Mouse (Mus musculus) left cerebral cortex, postnatal 25 days (tissue): ENCODE data around the gene Fam166b. TPM values are rescaled to one million over a fixed set of nuclear protein-coding genes. Genes with fewer than 3 reads are reported as not detected.

Experiments
- DNase-seq, 2 experiments: peaks; one replicate each; pipeline ENCODE4 v3.0.0; 2022; ENCODE audit warnings: low spot score in 2 of 2, mixed read lengths in 1 of 2
- intact Hi-C: fragments of 180-260 bp; cut with DNase I; formaldehyde crosslinking; loops from one replicate; pipeline ENCODE4 v1.15.1; 2025
- total RNA-seq, 2 experiments: library from RNA; stranded (reverse); gene quantifications; 2 replicates each; pipeline ENCODE4 v1.2.3; 2021

The Fam166b gene
- total RNA-seq, 2 experiments from 2014 or later = 0.62 to 1.2 TPM

GRCm38 (mm10) chr4:43414761-43415160 lies 14.2 kb downstream of the Fam166b start:
- no peak for DNase-seq
- intact Hi-C loops = no loop called here

DNA sequence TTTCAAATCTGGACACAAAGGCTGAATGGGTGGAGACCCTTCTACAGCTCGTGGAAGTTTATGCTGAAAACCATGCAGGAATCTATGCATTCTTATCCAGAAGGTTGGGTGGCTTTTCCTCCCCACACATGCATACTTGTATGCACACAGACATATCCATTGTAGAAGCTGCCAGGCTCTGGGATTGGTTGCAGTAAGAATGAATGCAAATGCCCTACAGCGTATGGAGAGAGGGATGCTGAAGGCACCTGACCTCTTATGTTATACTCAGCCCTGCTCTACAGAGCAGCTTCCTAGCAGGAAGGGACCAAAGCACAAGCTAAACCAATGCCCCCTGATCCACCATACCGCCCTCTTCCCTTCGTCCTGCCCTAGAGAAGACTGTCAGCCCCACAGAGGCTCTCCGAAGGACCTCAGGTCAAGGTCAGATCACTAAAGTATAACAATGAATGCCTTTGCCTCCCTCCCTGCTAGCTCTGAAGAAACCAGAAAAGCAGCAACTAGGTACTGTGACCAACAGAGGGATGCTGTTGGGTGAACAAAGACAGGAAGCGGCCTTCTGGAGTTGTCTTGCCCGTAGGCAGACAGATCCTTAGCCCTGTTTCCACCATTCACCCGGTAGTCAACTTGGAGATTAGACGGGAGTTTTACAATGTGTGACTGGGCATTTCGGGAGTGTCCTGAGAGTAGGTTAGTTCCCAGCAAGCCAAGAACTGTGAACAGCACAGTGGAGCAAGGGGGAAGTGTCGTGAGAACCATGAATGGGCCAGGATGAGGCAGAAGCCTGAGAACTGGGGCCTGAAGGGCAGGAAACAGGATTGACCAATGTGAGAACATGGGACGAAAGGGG lies 21.6 kb downstream of the Fam166b start:
- DNase-seq = no peak
- intact Hi-C loops = loop anchor here (2.0 kb wide), 1 partner anchor 24 kb away; no protein-coding TSS in a partner anchor

GRCm38 (mm10) chr4:43406162-43406971 lies 22.6 kb downstream of the Fam166b start:
- intact Hi-C loops = loop anchor here (2.0 kb wide), 1 partner anchor 24 kb away; no protein-coding TSS in a partner anchor
- DNase-seq = peak; percentile 71 to 84

GRCm38 (mm10) chr4:43404697-43405096 lies 24.2 kb downstream of the Fam166b start:
- no peak for DNase-seq
- intact Hi-C loops = no loop called here

DNA sequence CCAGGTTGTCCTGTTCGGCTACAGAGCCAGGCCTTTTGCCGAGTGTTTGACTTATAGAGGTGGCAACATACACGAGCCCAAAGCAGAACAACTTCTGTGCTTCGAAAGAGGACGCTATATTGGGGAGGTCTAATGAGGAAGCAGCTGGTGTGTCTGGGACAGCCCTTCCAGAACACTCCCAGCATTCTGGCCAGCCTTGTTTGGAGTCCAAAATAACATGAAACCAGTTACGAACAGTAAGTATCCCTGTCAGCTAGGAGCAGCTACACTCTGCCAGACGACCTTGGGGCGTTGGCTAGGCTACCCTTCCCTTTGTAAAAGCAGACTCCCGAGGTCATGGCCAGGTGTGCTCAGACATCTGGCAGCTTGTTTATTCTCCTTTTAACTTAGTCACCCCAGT lies 26.7 kb downstream of the Fam166b start:
- intact Hi-C loops = no loop called here
- no peak for DNase-seq

DNA sequence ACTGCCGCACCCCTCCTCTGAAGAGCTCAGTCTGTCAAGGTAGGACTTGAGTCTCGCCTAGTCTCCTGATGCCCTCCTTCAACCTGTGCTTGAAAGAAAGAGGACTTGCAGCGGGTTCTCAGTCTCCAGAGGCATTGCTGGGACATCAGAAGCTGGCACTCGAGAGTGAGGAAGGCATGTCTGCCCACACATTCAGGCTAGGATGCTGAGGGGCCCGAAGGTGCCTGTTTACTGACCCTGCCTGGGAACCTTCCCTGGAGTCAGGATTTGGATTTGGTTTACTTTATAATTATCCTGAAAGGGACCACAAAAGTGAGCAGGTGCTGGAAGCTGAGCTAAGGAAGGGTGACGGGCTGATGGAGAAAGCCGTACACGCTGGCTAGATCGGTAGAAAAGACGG lies 27.4 kb downstream of the Fam166b start:
- no peak for DNase-seq
- intact Hi-C loops = no loop called here

- DNase-seq = no peak
- intact Hi-C loops = no loop called here
These were observed 28.0 kb downstream of the Fam166b start for GRCm38 (mm10) chr4:43400976-43401375.

DNA sequence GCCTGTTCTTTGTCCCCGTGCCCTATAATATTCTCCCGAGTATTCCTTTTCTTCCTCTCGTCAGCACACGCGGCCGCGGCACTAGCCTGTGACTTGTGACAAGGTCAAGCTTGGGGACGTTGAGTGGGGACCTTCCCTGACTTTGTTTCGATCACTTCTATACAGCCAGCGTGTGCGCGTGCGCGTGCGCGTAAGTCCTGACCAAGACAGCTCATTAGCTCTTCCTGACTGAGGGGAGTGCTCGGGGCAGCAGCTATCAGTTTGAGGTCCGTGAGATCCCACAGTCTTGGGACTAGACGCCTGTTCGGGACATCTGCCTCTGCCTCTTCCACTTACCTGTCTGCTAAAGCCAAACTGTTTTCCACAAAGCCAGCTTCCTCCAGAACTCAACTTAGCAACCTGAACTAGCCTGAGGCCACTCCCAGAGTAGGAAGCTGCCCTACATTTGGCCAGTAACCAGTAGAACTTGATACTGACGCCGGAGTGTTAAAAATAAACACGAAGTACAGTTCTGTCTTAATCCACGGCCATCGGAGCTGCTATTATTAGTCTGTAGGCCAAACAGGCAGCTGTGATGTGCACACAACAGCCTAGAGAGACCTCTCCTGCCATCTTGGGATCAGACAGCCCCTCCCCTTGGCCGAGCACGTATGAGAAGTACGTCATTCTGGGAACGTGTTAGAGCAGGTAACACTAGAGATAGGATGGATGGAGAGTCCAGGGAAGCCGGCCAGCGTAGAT lies 29.4 kb downstream of the Fam166b start:
- DNase-seq = no peak
- intact Hi-C loops = no loop called here

- intact Hi-C loops = no loop called here
- DNase-seq = peak in 1 of 2 experiments; percentile 57
These were observed 30.1 kb downstream of the Fam166b start for GRCm38 (mm10) chr4:43398829-43399331.

- DNase-seq = no peak
- intact Hi-C loops = no loop called here
These were observed 30.9 kb downstream of the Fam166b start for GRCm38 (mm10) chr4:43398014-43398413.

GRCm38 (mm10) chr4:43396381-43396780 lies 32.6 kb downstream of the Fam166b start:
- DNase-seq = no peak
- intact Hi-C loops = no loop called here

DNA sequence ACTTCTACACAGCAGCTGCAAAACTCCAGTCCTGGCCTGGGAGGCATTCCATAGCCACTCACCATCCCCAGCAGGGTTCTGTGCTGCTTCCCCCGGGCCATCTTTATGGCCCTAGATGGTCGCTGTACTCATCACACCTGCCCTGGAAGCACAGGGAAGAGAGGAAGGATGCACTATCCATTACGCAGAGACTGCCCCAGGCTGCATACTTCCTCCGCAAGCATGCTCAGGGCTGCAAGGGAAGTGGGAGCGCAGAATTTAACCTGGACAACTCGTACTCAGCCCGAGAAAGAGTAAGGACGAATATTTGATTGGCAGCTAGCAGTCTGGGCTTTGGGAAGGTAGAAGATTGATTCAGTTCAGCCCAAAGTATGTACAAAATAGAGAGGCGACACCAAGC lies 33.1 kb downstream of the Fam166b start:
- intact Hi-C loops = no loop called here
- DNase-seq = no peak

DNA sequence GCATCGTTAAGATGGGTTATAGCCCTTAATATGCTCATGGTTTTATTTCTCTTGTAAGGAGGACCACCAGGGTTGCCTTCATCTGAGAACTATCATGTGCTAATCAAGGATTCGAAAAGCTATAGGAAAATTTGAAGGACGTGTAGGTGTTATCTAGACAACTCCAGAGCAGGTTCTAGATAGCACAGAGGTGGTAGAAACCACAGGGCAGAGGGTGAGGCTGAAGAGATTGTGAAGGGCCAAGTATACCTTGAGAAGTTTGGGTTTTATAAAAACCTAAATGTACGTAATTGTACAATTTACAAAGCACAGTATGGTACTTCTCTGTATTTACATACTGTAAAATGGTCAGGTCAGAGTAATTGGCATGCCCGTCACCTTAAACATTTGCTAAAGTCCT lies 33.8 kb downstream of the Fam166b start:
- intact Hi-C loops = no loop called here
- no peak for DNase-seq

DNA sequence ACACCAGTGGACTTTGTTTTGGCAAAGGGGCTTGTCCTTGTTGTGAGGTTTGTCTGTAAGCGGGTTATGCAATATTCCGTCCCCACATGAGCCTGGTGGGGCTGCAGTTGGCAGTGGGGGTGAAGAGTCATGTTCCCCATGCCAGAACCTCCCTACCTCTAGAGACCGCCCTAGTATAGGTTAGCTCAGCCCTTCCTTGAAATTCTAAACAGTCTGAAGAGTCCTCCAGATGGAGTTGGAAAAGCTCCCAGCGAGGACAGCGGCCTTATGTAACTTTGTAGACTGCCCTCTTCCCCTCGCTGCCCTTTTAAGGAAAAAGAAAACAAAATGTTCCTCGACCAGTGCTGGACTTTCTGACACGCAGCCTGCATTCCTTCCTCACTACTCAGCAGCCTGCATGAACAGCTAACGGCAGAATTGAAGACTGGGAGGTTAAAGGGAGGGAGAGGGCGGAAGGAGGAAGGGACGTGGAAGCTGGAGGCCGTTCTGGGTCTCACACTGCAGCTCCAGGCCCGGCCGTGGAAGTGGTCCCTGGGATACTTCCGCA lies 34.5 kb downstream of the Fam166b start:
- intact Hi-C loops = no loop called here
- DNase-seq = no peak

DNA sequence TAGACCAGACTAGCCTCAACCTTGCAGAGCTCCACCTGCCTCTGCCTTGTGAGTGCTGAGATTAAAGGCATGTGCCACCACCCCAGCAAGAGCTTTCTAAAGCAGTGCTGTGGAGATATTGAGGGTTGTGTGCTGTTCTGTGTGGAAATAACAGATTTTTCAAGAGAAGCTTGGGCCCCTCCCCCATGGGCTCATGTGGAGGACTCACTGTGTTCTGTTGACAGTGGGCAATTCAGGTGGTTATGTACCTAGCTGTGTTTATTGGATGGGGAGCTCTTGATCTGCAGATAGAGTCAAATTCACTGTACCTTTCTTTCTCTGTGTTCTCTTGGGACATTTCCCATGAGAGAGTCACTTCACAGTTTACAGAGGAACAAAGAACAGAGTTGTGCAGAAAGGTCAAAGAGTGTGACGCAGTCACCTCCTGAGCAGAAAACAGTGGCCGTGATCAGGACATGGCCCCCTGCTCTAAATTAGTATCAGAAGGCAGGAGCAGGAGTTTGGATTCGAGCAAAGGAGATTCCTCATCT lies 37.3 kb downstream of the Fam166b start:
- DNase-seq = no peak
- intact Hi-C loops = no loop called here

GRCm38 (mm10) chr4:43389845-43390440 lies 39.0 kb downstream of the Fam166b start:
- intact Hi-C loops = no loop called here
- no peak for DNase-seq

DNA sequence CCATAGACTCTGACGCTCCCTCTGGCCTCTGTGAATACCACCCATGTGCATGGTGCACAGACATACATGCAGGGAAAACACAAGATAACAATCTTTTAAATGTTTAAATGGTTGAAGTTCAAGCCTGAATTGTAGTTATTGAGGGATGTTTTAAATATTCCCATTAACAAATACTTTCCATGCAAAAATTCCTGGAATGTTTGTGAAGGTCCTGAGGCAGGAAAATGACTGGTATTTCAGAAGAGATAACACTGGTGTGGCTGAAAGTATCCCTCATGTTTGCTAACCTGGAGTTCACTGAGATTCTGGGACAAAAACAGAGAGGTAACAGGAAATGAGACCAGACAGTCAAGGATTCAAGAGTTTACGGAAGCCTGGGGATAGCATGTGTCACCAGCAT lies 39.5 kb downstream of the Fam166b start:
- intact Hi-C loops = no loop called here
- no peak for DNase-seq

DNA sequence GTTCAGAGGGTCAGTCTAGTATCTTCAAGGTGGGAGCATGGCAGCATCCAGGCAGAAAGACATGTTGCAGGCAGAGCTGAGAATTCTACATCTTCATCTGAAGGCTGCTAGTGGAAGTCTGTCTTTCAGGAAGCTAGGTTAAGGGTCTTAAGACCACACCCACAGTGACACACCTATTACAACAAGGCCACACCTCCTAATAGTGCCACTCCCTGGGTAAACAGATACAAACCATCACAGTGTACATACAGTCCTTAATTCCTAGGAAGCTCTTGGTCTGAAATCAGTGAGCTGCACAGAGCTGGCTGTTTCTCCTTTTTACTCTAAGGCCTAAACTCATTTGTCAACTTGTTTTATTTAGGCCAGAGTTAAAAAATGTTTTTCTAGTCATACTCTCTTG lies 42.0 kb downstream of the Fam166b start:
- intact Hi-C loops = no loop called here
- no peak for DNase-seq

- no peak for DNase-seq
- intact Hi-C loops = loop anchor here (5.0 kb wide), 2 partner anchors 102 to 117 kb away; partner anchors contain the start of gene Atp8b5
These were observed 44.4 kb downstream of the Fam166b start for GRCm38 (mm10) chr4:43384541-43384940.
